Comparison of ENCODE assay signal across 26 mouse cellular contexts in genomic region chr17:25345462-25345861, GRCm38 (mm10). TPM values are rescaled to one million over a fixed set of nuclear protein-coding genes. Genes with fewer than 3 reads are reported as not detected.
DNase-seq lines count a peak whose midpoint lies in the region; TF ChIP-seq lines count a peak whose summit lies in the region.
"Had no signal": no experiment of that assay in that cellular context is flagged by ENCODE, and none has a peak within 500 bp of the region (broad histone marks: within the 10 kb centered on the region; RNA-seq: fewer than 3 reads in every experiment).

Tpsab1 (minus strand) TSS chr17:25345562.

- 68% methylated on average over 4 of the region's 4 CpGs for WGBS in cerebellum, adult 2 months
- WGBS in hindbrain, embryonic 10.5 days = 89% methylated on average over 4 of the region's 4 CpGs

- no peak for TF ChIP-seq POLR2A in cerebellum, adult 2 months (IDR thresholded peaks at IDR 0.05; ENCODE audit: borderline replicate concordance, insufficient read depth, low read length)

- TF ChIP-seq CTCF in cerebellum, adult 2 months (IDR thresholded peaks at IDR 0.05; ENCODE audit: borderline replicate concordance, insufficient read depth, low read depth, low read length) = no peak

- H3K36me3 ChIP-seq in hindbrain, embryonic 10.5 days = no peaks in the 10 kb centered on the region
- H3K36me3 ChIP-seq: G1E had no signal

- H3K9me3 ChIP-seq in hindbrain, embryonic 10.5 days = no peaks in the 10 kb centered on the region
- H3K9me3 ChIP-seq: G1E had no signal

- H3K27me3 ChIP-seq in cerebellum, adult 2 months (ENCODE audit: control insufficient read depth, insufficient read depth, low read length) = no peaks in the 10 kb centered on the region
- H3K27me3 ChIP-seq in hindbrain, embryonic 10.5 days (ENCODE audit: insufficient read depth, poor library complexity, severe bottlenecking) = no peaks in the 10 kb centered on the region

- no peak within 1 kb of the TSS for H3K27ac ChIP-seq in cerebellum, adult 2 months (ENCODE audit: insufficient read depth, low read length)
- H3K27ac ChIP-seq in hindbrain, embryonic 10.5 days = no peak within 1 kb of the TSS

- no peak for DNase-seq in gastrocnemius, postnatal 4 days (ENCODE audit: low spot score in 2 of 2)
- no peak for DNase-seq in gastrocnemius, adult 8-10 months (ENCODE audit: low spot score in 2 of 2)
- peak; percentile 13 for DNase-seq in 416B (ENCODE audit: low read depth)
- peak; percentile 7 for DNase-seq in Muller cell, postnatal 12 days (ENCODE audit: inconsistent ontology term)
- no peak for DNase-seq in cerebellum, adult 2 months
- no peak for DNase-seq in hindbrain, embryonic 10.5 days (ENCODE audit: low spot score)
- DNase-seq: adrenal gland, adult 2 months; adrenal gland, adult 8-10 months; adrenal gland, postnatal 10 days; adrenal gland, postnatal 14 days; adrenal gland, postnatal 25 days; adrenal gland, postnatal 36 days; B cell, adult 2 months; cerebellum, adult 11 months; cerebellum, adult 11-12 months; cerebellum, adult 18-20 months; cerebellum, adult 8-10 months; cerebellum, adult 9-10 months had no signal

- H3K4me1 ChIP-seq in cerebellum, adult 2 months (ENCODE audit: control insufficient read depth, insufficient read depth, low read length) = no peaks in the 10 kb centered on the region
- no peaks in the 10 kb centered on the region for H3K4me1 ChIP-seq in hindbrain, embryonic 10.5 days (replicated peaks)

- H3K4me3 ChIP-seq in cerebellum, adult 2 months (replicated peaks; ENCODE audit: insufficient read depth, low read depth, low read length) = no peak within 1 kb of the TSS
- no peak within 1 kb of the TSS for H3K4me3 ChIP-seq in hindbrain, embryonic 10.5 days

RNA-seq across cellular contexts. Expression of gene Tpsab1, which starts in this region (rescaled TPM):
- 10 to 100 TPM; 34.5 to 40.2 TPM for total RNA-seq in gastrocnemius, postnatal 4 days (2021)
- 1 to 10 TPM in 3 of 4 experiments, under 1 TPM in 1; 0.29 to 2.2 (median 1.2) TPM for total RNA-seq in gastrocnemius, adult 8-10 months (2022)
- polyA plus RNA-seq in cerebellum, adult 2 months (2012; rRNA removed) = not detected in 2 replicates
- polyA plus RNA-seq in hindbrain, embryonic 10.5 days (2016; fragmentation: Nextera tagmentation; extraction: Ambion mirVana) = not detected in 2 replicates
- total RNA-seq: CH12.LX, ES-E14, MEL had no signal
- polyA plus RNA-seq: activated CD4-positive, CD25-positive, alpha-beta regulatory T cell, adult 4 months; brain, embryonic 14.5 days; CD4-positive, CD25-positive, alpha-beta regulatory T cell, adult 4 months; Patski had no signal

Comparison
In these comparisons a context has a peak if more than half of its experiments do, and no peak if none do; other contexts are left out.
1. RNA of gene Tpsab1 (total RNA-seq): 34.5 to 40.2 TPM in gastrocnemius, postnatal 4 days; 0.29 to 2.2 TPM in gastrocnemius, adult 8-10 months; every median in the first group is over 10 times any median in the second.
2. DNase-seq: peak in 416B (single experiment) and Muller cell, postnatal 12 days (single experiment); none in gastrocnemius, postnatal 4 days (0 of 2), gastrocnemius, adult 8-10 months (0 of 2), cerebellum, adult 2 months (0 of 2) and hindbrain, embryonic 10.5 days (single experiment).